Mouse (Mus musculus) embryonic facial prominence, embryonic 14.5 days (tissue): ENCODE results near the gene Dip2a. TPM values are rescaled to one million over a fixed set of nuclear protein-coding genes. Genes with fewer than 3 reads are reported as not detected.
A peak's percentile ranks its signal among the peaks of the same experiment; 100 is the strongest.

Source experiments
- ATAC-seq: fragments of 200-750 bp; cut with Nextera tagmentation; 2 replicates; pipeline ENCODE4 v1.8.0; 2017; ENCODE audit warnings: low read depth, moderate number of reproducible peaks, moderate TSS enrichment
- DNase-seq: peaks from one replicate; pipeline ENCODE4 v3.0.0-alpha.2; 2015; ENCODE audit warnings: low spot score
- H3K27ac ChIP-seq: fragments of 300-500 bp; sonication (generic); replicated peaks from 2 replicates; pipeline ENCODE4 v1.5.1; 2014; ENCODE audit warnings: low read depth, mild to moderate bottlenecking, low read length, moderate library complexity
- H3K27me3 ChIP-seq: fragments of 300-500 bp; sonication (generic); replicated peaks from 2 replicates; pipeline ENCODE4 v1.6.1; 2014; ENCODE audit warnings: low read length; ENCODE audit not compliant: control insufficient read depth, insufficient read depth
- H3K36me3 ChIP-seq: fragments of 300-500 bp; sonication (generic); 2 replicates; pipeline ENCODE4 v1.6.1; 2014; ENCODE audit warnings: low read length, mixed read lengths; ENCODE audit not compliant: control insufficient read depth, insufficient read depth
- H3K4me1 ChIP-seq: fragments of 300-500 bp; sonication (generic); 2 replicates; pipeline ENCODE4 v1.6.1; 2014; ENCODE audit warnings: antibody characterized with exemption, low read length; ENCODE audit not compliant: control insufficient read depth, insufficient read depth
- H3K4me2 ChIP-seq: fragments of 300-500 bp; sonication (generic); 2 replicates; pipeline ENCODE4 v1.6.1; 2014; ENCODE audit warnings: low read depth, mild to moderate bottlenecking, low read length, moderate library complexity, mixed read lengths
- H3K4me3 ChIP-seq: fragments of 300-500 bp; sonication (generic); 2 replicates; pipeline ENCODE4 v1.5.1; 2014; ENCODE audit warnings: low read depth, mild to moderate bottlenecking, low read length
- H3K9ac ChIP-seq: fragments of 300-500 bp; sonication (generic); 2 replicates; pipeline ENCODE4 v1.6.1; 2014; ENCODE audit warnings: low read depth, mild to moderate bottlenecking, low read length, moderate library complexity, mixed read lengths
- H3K9me3 ChIP-seq: fragments of 300-500 bp; sonication (generic); 2 replicates; pipeline ENCODE4 v1.6.1; 2016; ENCODE audit warnings: low read length; ENCODE audit not compliant: control insufficient read depth
- WGBS: fragments of 180-500 bp; shearing (Covaris S2); extraction: QIAGEN DNeasy Blood & Tissue Kit; methylation state at CpG from one replicate; pipeline ENCODE4 v1.1.7; 2014; 5-methylcytosine and 5-hydroxymethylcytosine counted together
- polyA plus RNA-seq: library from polyadenylated mRNA; unstranded; fragments of >200 nt; fragmentation: Nextera tagmentation; extraction: Ambion mirVana; gene quantifications from 2 replicates; pipeline ENCODE4 v1.2.1, GENCODE M21; 2014

Dip2a gene
- polyA plus RNA-seq, 1 experiment from 2014 or later, result 7.7 TPM

DNA sequence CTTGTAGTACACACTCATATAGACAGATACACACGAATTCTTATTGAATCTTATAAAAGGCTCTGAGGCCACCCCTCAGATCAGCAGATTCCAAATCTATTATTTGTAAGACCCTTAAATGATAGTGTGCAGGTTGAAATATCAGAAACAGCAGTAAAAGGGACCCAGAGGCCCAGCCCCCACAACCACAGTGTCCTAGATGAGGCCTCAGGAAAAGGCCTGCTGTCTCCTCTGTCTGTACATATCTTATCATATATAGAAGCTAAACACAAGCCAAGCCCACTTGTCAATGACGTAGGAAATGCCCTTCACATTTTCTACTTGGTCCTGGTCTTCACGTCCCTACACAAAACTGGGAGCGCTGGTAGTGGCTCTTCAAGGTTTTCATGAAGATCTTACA lies 16.0 kb downstream of the Dip2a start:
- H3K4me1 ChIP-seq, result no peaks in the 10 kb centered on the region
- H3K4me3 ChIP-seq, result no peak overlapping the region

GRCm38 (mm10) chr10:76328574-76328973 lies 16.5 kb downstream of the Dip2a start:
- Histone ChIP-seq H3K27me3 (no peaks in the 10 kb centered on the region), H3K4me3 (no peak overlapping the region), H3K27ac (no peak overlapping the region), H3K9me3 (no peaks in the 10 kb centered on the region), H3K4me2 (no peak overlapping the region), H3K9ac (no peak overlapping the region), H3K36me3 (peaks cover 3% of the 10 kb centered on the region; the same call in 1 of the 2 replicates), H3K4me1 (no peaks in the 10 kb centered on the region)
- WGBS, result 75% methylated on average over 3 of the region's 3 CpGs
- peak; percentile 18; the same call in 1 of the 2 replicates for ATAC-seq
- DNase-seq, result no peak

More for the DNA sequence above, 16.0 kb downstream of the Dip2a start:
- H3K27ac ChIP-seq, result no peak overlapping the region
- WGBS, result 81% methylated on average over 4 of the region's 4 CpGs
- H3K9ac ChIP-seq, result no peak overlapping the region
- H3K9me3 ChIP-seq, result no peaks in the 10 kb centered on the region
- no peak for DNase-seq
- H3K27me3 ChIP-seq, result no peaks in the 10 kb centered on the region
- no peak overlapping the region for H3K4me2 ChIP-seq
- ATAC-seq, result no peak
- H3K36me3 ChIP-seq, result peaks cover 3% of the 10 kb centered on the region; the same call in 1 of the 2 replicates

GRCm38 (mm10) chr10:76326304-76327006 lies 18.6 kb downstream of the Dip2a start:
- Histone ChIP-seq H3K27me3 (no peaks in the 10 kb centered on the region), H3K9me3 (no peaks in the 10 kb centered on the region), H3K4me3 (no peak overlapping the region), H3K36me3 (peaks cover 3% of the 10 kb centered on the region; the same call in 1 of the 2 replicates), H3K4me2 (no peak overlapping the region), H3K27ac (no peak overlapping the region), H3K4me1 (no peaks in the 10 kb centered on the region), H3K9ac (no peak overlapping the region)
- ATAC-seq, result 0 out of 2 replicates have a peak, but pooled peaks have one; percentile 15
- 74% methylated on average over 6 of the region's 6 CpGs for WGBS
- DNase-seq, result peak; percentile 20

DNA sequence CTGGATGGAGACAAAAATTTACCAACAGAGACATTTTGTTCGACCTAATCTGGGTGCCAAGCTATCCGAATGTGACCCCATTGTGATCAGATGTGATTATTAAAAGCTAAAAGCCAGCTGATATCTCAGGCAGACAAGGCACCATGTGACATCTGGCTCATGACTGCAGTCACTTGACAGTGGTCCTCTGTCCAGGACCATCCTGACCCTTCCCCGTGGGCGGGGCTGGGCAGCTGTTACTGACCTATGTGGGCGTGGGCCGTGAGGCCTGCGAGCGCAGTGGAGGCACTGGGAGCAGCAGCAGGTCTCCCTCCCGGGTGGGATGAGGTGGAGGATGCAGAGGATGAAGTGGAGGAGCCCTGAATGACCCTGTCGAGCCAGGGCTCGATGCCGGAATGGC lies 27.5 kb downstream of the Dip2a start:
- H3K4me1 ChIP-seq, result no peaks in the 10 kb centered on the region
- H3K4me3 ChIP-seq, result no peak overlapping the region
- ATAC-seq (no peak), DNase-seq (no peak)
- H3K27ac ChIP-seq, result no peak overlapping the region
- WGBS, result 82% methylated on average over 9 of the region's 12 CpGs
- H3K9ac ChIP-seq, result no peak overlapping the region
- no peaks in the 10 kb centered on the region for H3K27me3 ChIP-seq
- no peaks in the 10 kb centered on the region for H3K9me3 ChIP-seq
- H3K4me2 ChIP-seq, result no peak overlapping the region
- H3K36me3 ChIP-seq, result peaks cover 62% of the 10 kb centered on the region

DNA sequence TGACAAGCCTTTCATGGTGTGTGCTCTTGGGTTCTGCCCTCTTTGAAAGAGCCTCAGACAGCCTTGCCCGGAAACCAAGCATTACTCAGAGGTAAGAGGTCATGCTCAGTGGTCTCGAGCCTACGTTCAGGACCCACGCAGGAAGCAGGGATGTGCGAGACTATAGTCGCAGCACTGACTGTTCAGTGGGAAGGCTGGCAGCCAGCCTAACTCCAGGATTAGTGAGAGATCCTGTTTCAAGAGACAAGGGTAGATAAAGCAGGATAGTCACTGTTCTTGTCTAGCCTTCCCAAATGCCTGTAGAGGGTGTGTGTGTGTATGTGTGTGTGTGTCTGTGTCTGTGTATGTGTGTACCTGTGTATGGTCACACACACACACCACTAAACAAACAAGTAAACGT lies 28.9 kb downstream of the Dip2a start:
- Histone ChIP-seq H3K4me2 (no peak overlapping the region), H3K4me3 (no peak overlapping the region), H3K4me1 (no peaks in the 10 kb centered on the region), H3K27ac (0 out of 2 replicates have a peak overlapping the region, but pooled peaks have one; percentile 40), H3K36me3 (peaks cover 65% of the 10 kb centered on the region), H3K27me3 (no peaks in the 10 kb centered on the region), H3K9me3 (no peaks in the 10 kb centered on the region), H3K9ac (no peak overlapping the region)
- DNase-seq, result peak; percentile 14
- WGBS, result 77% methylated on average over 7 of the region's 7 CpGs
- ATAC-seq, result peak; percentile 26; the same call in 1 of the 2 replicates

DNA sequence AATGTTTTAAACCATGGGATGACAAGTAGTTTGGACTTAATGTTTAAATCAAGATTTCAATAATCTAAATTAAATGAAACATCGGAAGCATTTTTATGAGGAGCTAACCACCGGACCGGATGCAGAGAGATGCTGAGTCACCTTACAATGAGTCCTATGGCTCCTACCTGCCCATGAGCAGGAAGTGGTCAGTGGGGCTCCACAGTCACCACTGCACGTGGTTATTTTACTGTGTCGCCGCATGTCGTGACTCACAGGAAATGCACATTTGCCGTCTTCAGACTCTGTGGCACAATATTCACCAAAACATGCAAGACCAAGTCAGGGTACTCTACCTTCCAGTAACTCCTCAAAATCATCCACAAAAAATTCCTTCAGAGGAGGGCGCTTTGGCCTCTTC lies 38.4 kb downstream of the Dip2a start:
- H3K27me3 ChIP-seq, result no peaks in the 10 kb centered on the region
- no peak overlapping the region for H3K27ac ChIP-seq
- H3K9ac ChIP-seq, result no peak overlapping the region
- H3K4me2 ChIP-seq, result no peak overlapping the region
- no peak for DNase-seq
- H3K36me3 ChIP-seq, result peaks cover 54% of the 10 kb centered on the region
- no peak overlapping the region for H3K4me3 ChIP-seq
- no peaks in the 10 kb centered on the region for H3K4me1 ChIP-seq
- H3K9me3 ChIP-seq, result no peaks in the 10 kb centered on the region
- no peak for ATAC-seq
- WGBS, result 88% methylated on average over 9 of the region's 9 CpGs

- H3K36me3 ChIP-seq, result peaks cover 77% of the 10 kb centered on the region
- no peak overlapping the region for H3K4me2 ChIP-seq
- H3K9me3 ChIP-seq, result no peaks in the 10 kb centered on the region
- H3K4me1 ChIP-seq, result no peaks in the 10 kb centered on the region
- no peaks in the 10 kb centered on the region for H3K27me3 ChIP-seq
- no peak overlapping the region for H3K9ac ChIP-seq
- ATAC-seq (no peak), DNase-seq (no peak)
- H3K27ac ChIP-seq, result no peak overlapping the region
- WGBS, result 91% methylated on average over 5 of the region's 5 CpGs
- no peak overlapping the region for H3K4me3 ChIP-seq
These were observed 45.0 kb downstream of the Dip2a start for GRCm38 (mm10) chr10:76300133-76300532.

DNA sequence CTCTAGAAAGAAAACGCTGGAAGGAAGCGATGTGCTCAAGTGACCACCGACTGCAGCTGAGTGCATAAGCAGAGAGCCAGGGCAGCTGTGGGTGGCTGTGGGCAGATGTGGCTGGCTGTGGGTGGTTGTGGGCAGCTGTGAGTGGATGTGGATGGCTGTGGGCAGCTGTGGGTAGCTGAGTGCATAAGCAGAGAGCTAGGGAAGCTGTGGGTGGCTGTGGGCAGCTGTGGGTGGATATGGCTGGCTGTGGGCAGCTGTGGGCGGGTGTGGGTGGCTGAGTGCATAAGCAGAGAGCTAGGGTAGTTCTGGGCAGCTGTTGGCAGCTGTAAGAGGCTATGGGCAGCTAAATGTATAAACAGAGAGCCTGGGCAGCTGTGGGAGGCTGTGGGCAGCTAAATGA lies 51.9 kb downstream of the Dip2a start:
- no peaks in the 10 kb centered on the region for H3K4me1 ChIP-seq
- no peak overlapping the region for H3K9ac ChIP-seq
- peaks cover 93% of the 10 kb centered on the region for H3K36me3 ChIP-seq
- 89% methylated on average over 4 of the region's 4 CpGs for WGBS
- no peaks in the 10 kb centered on the region for H3K9me3 ChIP-seq
- no peaks in the 10 kb centered on the region for H3K27me3 ChIP-seq
- H3K4me2 ChIP-seq, result no peak overlapping the region
- DNase-seq (peak; percentile 43), ATAC-seq (peak; percentile 72; the same call in 1 of the 2 replicates)
- H3K4me3 ChIP-seq, result no peak overlapping the region
- no peak overlapping the region for H3K27ac ChIP-seq
